Mouse (Mus musculus) midbrain, embryonic 10.5 days (tissue): Measurements from ENCODE around the gene Casp8. TPM values are rescaled to one million over a fixed set of nuclear protein-coding genes. Genes with fewer than 3 reads are reported as not detected.
"Not testable (repeated sequence)": the region's sequence is repeated elsewhere in the genome, so short reads cannot be mapped to it uniquely, and the experiment has no call there.

ENCODE experiments used
- DNase-seq: peaks from one replicate; pipeline ENCODE4 v3.0.0-alpha.2; 2017; ENCODE audit warnings: low spot score
- H3K27ac ChIP-seq: fragments of 300-500 bp; sonication (generic); replicated peaks from 2 replicates; pipeline ENCODE4 v1.5.1; 2016; ENCODE audit warnings: mild to moderate bottlenecking
- H3K27me3 ChIP-seq: fragments of 300-500 bp; sonication (generic); 2 replicates; pipeline ENCODE4 v1.6.1; 2016; ENCODE audit warnings: low read depth, mild to moderate bottlenecking; ENCODE audit not compliant: poor library complexity, severe bottlenecking
- H3K36me3 ChIP-seq: fragments of 300-500 bp; sonication (generic); 2 replicates; pipeline ENCODE4 v1.6.1; 2016; ENCODE audit warnings: mild to moderate bottlenecking, moderate library complexity
- H3K4me1 ChIP-seq: fragments of 300-500 bp; sonication (generic); 2 replicates; pipeline ENCODE4 v1.6.1; 2016
- H3K4me3 ChIP-seq: fragments of 300-500 bp; sonication (generic); 2 replicates; pipeline ENCODE4 v1.5.1; 2016; ENCODE audit warnings: mild to moderate bottlenecking, moderate library complexity
- H3K9me3 ChIP-seq: fragments of 300-500 bp; sonication (generic); replicated peaks from 2 replicates; pipeline ENCODE4 v1.6.1; 2016; ENCODE audit warnings: mild to moderate bottlenecking
- WGBS: fragments of 180-500 bp; shearing (Covaris S2); methylation state at CpG from one replicate; pipeline ENCODE4 v1.1.7; 2016; 5-methylcytosine and 5-hydroxymethylcytosine counted together
- polyA plus RNA-seq: library from polyadenylated mRNA; unstranded; fragments of >200 nt; fragmentation: Nextera tagmentation; extraction: Ambion mirVana; gene quantifications from 2 replicates; pipeline ENCODE4 v1.2.1, GENCODE M21; 2016

Gene Casp8
- polyA plus RNA-seq, 1 experiment from 2014 or later = 10.0 TPM

GRCm38 (mm10) chr1:58885646-58886045 lies 90.5 kb downstream of the Casp8 start:
- no peaks in the 10 kb centered on the region for H3K27me3 ChIP-seq
- no peaks in the 10 kb centered on the region for H3K9me3 ChIP-seq
- H3K27ac ChIP-seq = no peak overlapping the region
- DNase-seq = no peak
- no peaks in the 10 kb centered on the region for H3K36me3 ChIP-seq
- WGBS = 72% methylated on average over 4 of the region's 4 CpGs
- no peaks in the 10 kb centered on the region for H3K4me1 ChIP-seq
- no peak overlapping the region for H3K4me3 ChIP-seq

- 81% methylated on average over 5 of the region's 5 CpGs for WGBS
- no peaks in the 10 kb centered on the region for H3K36me3 ChIP-seq
- no peak overlapping the region for H3K27ac ChIP-seq
- no peaks in the 10 kb centered on the region for H3K4me1 ChIP-seq
- H3K4me3 ChIP-seq = no peak overlapping the region
- no peaks in the 10 kb centered on the region for H3K9me3 ChIP-seq
- H3K27me3 ChIP-seq = no peaks in the 10 kb centered on the region
- no peak for DNase-seq
Measured at GRCm38 (mm10) chr1:58889826-58890546, 94.8 kb downstream of the Casp8 start.

GRCm38 (mm10) chr1:58890697-58891290 lies 95.6 kb downstream of the Casp8 start:
- WGBS = 70% methylated on average over 4 of the region's 5 CpGs

DNA sequence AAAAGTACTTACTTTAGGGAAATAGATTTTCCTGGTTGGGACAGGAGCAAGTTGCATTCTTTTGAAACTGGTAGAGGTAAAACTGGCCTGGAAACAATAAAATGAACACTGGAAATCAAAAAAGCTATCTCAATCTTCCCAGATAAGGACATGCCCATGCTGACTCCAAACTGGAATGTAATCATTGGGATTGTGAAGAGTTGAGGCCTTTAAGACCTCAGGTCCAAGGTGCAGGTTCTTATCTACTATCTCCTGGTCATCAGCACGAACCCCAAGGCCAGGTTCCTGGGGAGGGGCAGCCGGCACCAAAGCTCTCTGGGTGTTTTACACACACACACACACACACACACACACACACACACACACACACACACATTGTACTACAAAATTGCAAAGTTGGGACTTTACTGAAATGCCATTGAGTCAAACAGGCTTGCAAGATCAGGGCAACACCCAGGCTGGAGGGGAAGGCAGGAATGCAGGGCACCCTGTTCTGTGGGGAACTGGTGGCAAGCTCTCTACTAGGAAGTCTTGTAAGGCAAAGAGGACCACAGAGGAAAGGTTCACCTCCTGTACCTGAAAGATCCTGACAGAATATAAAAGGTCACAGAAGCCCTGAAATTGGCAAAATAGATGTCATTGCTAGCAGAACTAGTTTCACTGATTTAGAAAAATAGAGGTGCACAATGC lies 96.5 kb downstream of the Casp8 start:
- H3K9me3 ChIP-seq, H3K27ac ChIP-seq, H3K4me3 ChIP-seq, H3K4me1 ChIP-seq, H3K36me3 ChIP-seq, H3K27me3 ChIP-seq: not testable (repeated sequence)
- 75% methylated on average over 2 of the region's 2 CpGs for WGBS
- peak; percentile 6 for DNase-seq

More at GRCm38 (mm10) chr1:58890697-58891290, 95.6 kb downstream of the Casp8 start:
- H3K4me1 ChIP-seq, DNase-seq, H3K36me3 ChIP-seq, H3K4me3 ChIP-seq, H3K27me3 ChIP-seq, H3K27ac ChIP-seq, H3K9me3 ChIP-seq: not testable (repeated sequence)

DNA sequence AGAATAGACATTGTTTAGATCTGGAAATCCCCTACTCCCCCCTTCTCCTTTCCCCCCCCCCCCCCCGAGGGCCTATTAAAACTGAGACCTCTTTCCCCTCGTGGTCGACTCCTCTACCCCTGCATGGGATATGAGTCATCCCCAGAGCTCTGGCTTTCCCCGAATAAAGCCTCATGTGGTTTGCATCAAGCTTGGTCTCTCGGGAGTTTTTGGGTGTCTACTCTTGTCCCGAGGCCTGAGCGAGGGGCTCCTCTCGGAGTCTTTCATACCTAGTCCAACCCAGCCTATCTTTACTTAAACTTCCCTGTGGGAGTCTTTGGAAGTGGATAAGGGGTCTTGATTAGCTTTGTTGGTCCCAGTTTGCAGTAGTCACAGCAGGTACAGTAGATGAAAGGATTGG lies 97.2 kb downstream of the Casp8 start:
- H3K36me3 ChIP-seq, H3K4me3 ChIP-seq, H3K27me3 ChIP-seq, H3K9me3 ChIP-seq, H3K4me1 ChIP-seq, H3K27ac ChIP-seq: not testable (repeated sequence)
- peak; percentile 2 for DNase-seq
- 88% methylated on average over 7 of the region's 8 CpGs for WGBS

Other genes starting within 250 kb of the Casp8 start
- 5.2 and 7.7 TPM in 2 replicates for gene Fam126b, start 209.1 kb upstream of the Casp8 start, polyA plus RNA-seq
- gene Ndufb3, start 209.0 kb upstream of the Casp8 start, polyA plus RNA-seq = 144 and 148 TPM in 2 replicates
- gene Als2cr12, start 99.4 kb upstream of the Casp8 start, polyA plus RNA-seq = not detected in 2 replicates
- 24.5 and 28.7 TPM in 2 replicates for gene Cflar, start 83.9 kb upstream of the Casp8 start, polyA plus RNA-seq
- gene Trak2, start 178.1 kb downstream of the Casp8 start, polyA plus RNA-seq = 8.9 and 11.3 TPM in 2 replicates
- gene Stradb, start 178.1 kb downstream of the Casp8 start, polyA plus RNA-seq = 26.8 and 33.9 TPM in 2 replicates